In the genomic region with DNA sequence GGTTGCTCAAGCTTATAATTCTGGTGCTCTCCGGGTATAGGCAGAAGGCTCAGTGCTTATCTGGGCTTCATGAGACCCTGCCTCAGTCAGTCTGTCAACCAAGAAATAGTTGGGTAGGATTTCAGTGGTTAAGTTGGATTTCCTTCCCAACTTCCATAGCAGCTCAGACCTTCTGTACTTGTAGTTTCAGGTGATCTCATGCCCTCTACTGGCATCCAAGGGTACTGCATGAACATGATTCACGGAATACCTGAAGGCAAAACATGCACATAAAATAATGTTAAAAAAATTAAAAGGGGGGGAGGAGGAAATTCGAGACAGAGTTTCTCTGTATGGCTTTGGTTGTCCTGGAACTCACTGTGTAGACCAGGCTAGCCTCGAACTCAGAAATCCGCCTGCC, we compare ENCODE assay signal across 9 mouse cellular contexts. TPM values are rescaled to one million over a fixed set of nuclear protein-coding genes. Genes with fewer than 3 reads are reported as not detected.
DNase-seq lines count a peak whose midpoint lies in the region; ATAC-seq and TF ChIP-seq lines count a peak whose summit lies in the region.
"Had no signal": no experiment of that assay in that cellular context is flagged by ENCODE, and none has a peak within 500 bp of the region (broad histone marks: within the 10 kb centered on the region; RNA-seq: fewer than 3 reads in every experiment).

No protein-coding gene starts in this region.

- peak; percentile 81 for DNase-seq in forebrain, postnatal 0 days
- no peak for DNase-seq in G1E (ENCODE audit: low spot score)
- peak; percentile 78 for DNase-seq in cerebellum, adult 8-10 months
- DNase-seq in gastrocnemius, postnatal 25 days: peak; percentile 12
- DNase-seq in layer of hippocampus, postnatal 14 days (ENCODE audit: low spot score in 2 of 2): peak; percentile 59 to 73
- peak; percentile 82 for DNase-seq in naive thymus-derived CD4-positive, alpha-beta T cell, adult 2 months (ENCODE audit: low read depth)
- peak; percentile 81 for DNase-seq in testis, postnatal 10 days (ENCODE audit: low spot score)

- H3K4me1 ChIP-seq in forebrain, postnatal 0 days (ENCODE audit: insufficient read depth): peaks cover 15% of the 10 kb centered on the region
- peaks cover 23% of the 10 kb centered on the region for H3K4me1 ChIP-seq in forebrain, embryonic 12.5 days
- H3K4me1 ChIP-seq in G1E (ENCODE audit: insufficient read depth, low read depth, low read length): peaks cover 19% of the 10 kb centered on the region

- peaks cover 12% of the 10 kb centered on the region for H3K36me3 ChIP-seq in forebrain, postnatal 0 days (ENCODE audit: insufficient read depth)
- H3K36me3 ChIP-seq in forebrain, embryonic 12.5 days (replicated peaks): peaks cover 34% of the 10 kb centered on the region
- peaks cover 50% of the 10 kb centered on the region for H3K36me3 ChIP-seq in G1E (replicated peaks)

- H3K9ac ChIP-seq in forebrain, postnatal 0 days: no peak overlapping the region
- H3K9ac ChIP-seq in forebrain, embryonic 12.5 days: no peak overlapping the region
- H3K9ac ChIP-seq: liver, embryonic 15.5 days had no signal

- 53% methylated on average over 5 of the region's 5 CpGs for WGBS in forebrain, postnatal 0 days
- WGBS in forebrain, embryonic 12.5 days: 62% methylated on average over 5 of the region's 5 CpGs

- H3K9me3 ChIP-seq in forebrain, postnatal 0 days (ENCODE audit: low read length): no peaks in the 10 kb centered on the region
- no peaks in the 10 kb centered on the region for H3K9me3 ChIP-seq in forebrain, embryonic 12.5 days
- no peaks in the 10 kb centered on the region for H3K9me3 ChIP-seq in G1E (replicated peaks)
- H3K9me3 ChIP-seq: liver, embryonic 15.5 days had no signal

- no peak overlapping the region for H3K27ac ChIP-seq in forebrain, postnatal 0 days (ENCODE audit: low read depth, low read length)
- no peak overlapping the region for H3K27ac ChIP-seq in forebrain, embryonic 12.5 days
- H3K27ac ChIP-seq: liver, embryonic 15.5 days had no signal

- no peak overlapping the region for H3K4me3 ChIP-seq in forebrain, postnatal 0 days (ENCODE audit: low read depth, low read length)
- no peak overlapping the region for H3K4me3 ChIP-seq in forebrain, embryonic 12.5 days (replicated peaks)
- no peak overlapping the region for H3K4me3 ChIP-seq in G1E (ENCODE audit: low read depth, low read length)
- H3K4me3 ChIP-seq: liver, embryonic 15.5 days had no signal

- H3K4me2 ChIP-seq in forebrain, postnatal 0 days (ENCODE audit: low read depth): no peak overlapping the region
- no peak overlapping the region for H3K4me2 ChIP-seq in forebrain, embryonic 12.5 days
- H3K4me2 ChIP-seq: liver, embryonic 15.5 days had no signal

- no peaks in the 10 kb centered on the region for H3K27me3 ChIP-seq in forebrain, postnatal 0 days (ENCODE audit: insufficient read depth, low read length)
- no peaks in the 10 kb centered on the region for H3K27me3 ChIP-seq in forebrain, embryonic 12.5 days
- no peaks in the 10 kb centered on the region for H3K27me3 ChIP-seq in G1E (ENCODE audit: insufficient read depth, low read length)
- H3K27me3 ChIP-seq: liver, embryonic 15.5 days had no signal

- peak; percentile 85 for TF ChIP-seq CTCF in forebrain, postnatal 0 days (IDR thresholded peaks at IDR 0.05; ENCODE audit: low read depth)
- TF ChIP-seq CTCF in G1E (IDR thresholded peaks at IDR 0.05; ENCODE audit: low read depth, low read length): peak; percentile 77

- ATAC-seq in forebrain, postnatal 0 days: no peak
- no peak for ATAC-seq in forebrain, embryonic 12.5 days (ENCODE audit: low FRiP score)
- no peak for ATAC-seq in G1E (ENCODE audit: extremely low read depth, insufficient number of reproducible peaks, low FRiP score, poor library complexity, severe bottlenecking)

RNA-seq across cellular contexts. Expression of a gene that starts 2.8 kb away (rescaled TPM):
- total RNA-seq in forebrain, postnatal 0 days (2014; rRNA removed): 66.5 and 69.2 TPM in 2 replicates
- polyA plus RNA-seq in forebrain, postnatal 0 days (2015; fragmentation: Nextera tagmentation; extraction: Ambion mirVana): 80.1 and 86.1 TPM in 2 replicates
- polyA plus RNA-seq in forebrain, embryonic 12.5 days (2016; fragmentation: Nextera tagmentation; extraction: Ambion mirVana): 100.0 and 104 TPM in 2 replicates
- total RNA-seq in G1E (2014; fragmentation: Nextera tagmentation) (36.7 and 39.7 TPM in 2 replicates), G1E (2017) (46.6 and 50.3 TPM in 2 replicates)
- polyA plus RNA-seq in G1E (2012): 1.3 and 3.1 TPM in 2 replicates
- 1 to 10 TPM; 8.7 to 9.8 TPM for total RNA-seq in gastrocnemius, postnatal 25 days (2021)
- 10 to 100 TPM; 29.6 to 33.9 TPM for total RNA-seq in layer of hippocampus, postnatal 14 days (2021)

RNA-seq across cellular contexts. Expression of a gene that starts 29.3 kb away (rescaled TPM):
- total RNA-seq in forebrain, postnatal 0 days (2014; rRNA removed): 30.1 and 36.3 TPM in 2 replicates
- 17.9 and 25.8 TPM in 2 replicates for polyA plus RNA-seq in forebrain, postnatal 0 days (2015; fragmentation: Nextera tagmentation; extraction: Ambion mirVana)
- 36.2 and 36.9 TPM in 2 replicates for polyA plus RNA-seq in forebrain, embryonic 12.5 days (2016; fragmentation: Nextera tagmentation; extraction: Ambion mirVana)
- 36.9 and 39.3 TPM in 2 replicates for total RNA-seq in G1E (2014; fragmentation: Nextera tagmentation)
- total RNA-seq in G1E (2017): 33.8 and 42.3 TPM in 2 replicates
- polyA plus RNA-seq in G1E (2012): 13.1 and 17.4 TPM in 2 replicates
- 10 to 100 TPM; 29.8 to 32.0 TPM for total RNA-seq in gastrocnemius, postnatal 25 days (2021)
- total RNA-seq in layer of hippocampus, postnatal 14 days (2021): 10 to 100 TPM; 66.9 to 73.3 TPM
